Mouse (Mus musculus) small intestine, adult 2 months (tissue): Measurements from ENCODE around the gene Patz1. TPM values are rescaled to one million over a fixed set of nuclear protein-coding genes. Genes with fewer than 3 reads are reported as not detected.

Experiments
- H3K27ac ChIP-seq: fragments of 200-500 bp; 2 replicates; pipeline ENCODE4 v1.5.1; 2012; ENCODE audit warnings: low read depth, low read length, control low read depth, inconsistent platforms; ENCODE audit not compliant: insufficient read depth
- H3K27me3 ChIP-seq: fragments of 200-500 bp; 2 replicates; pipeline ENCODE4 v1.6.1; 2012; ENCODE audit warnings: mild to moderate bottlenecking, moderate library complexity, low read length, inconsistent platforms; ENCODE audit not compliant: control insufficient read depth, insufficient read depth
- H3K36me3 ChIP-seq: fragments of 200-500 bp; 2 replicates; pipeline ENCODE4 v1.6.1; 2012; ENCODE audit warnings: mild to moderate bottlenecking, low read length, control low read depth, inconsistent platforms; ENCODE audit not compliant: control insufficient read depth, insufficient read depth
- H3K4me1 ChIP-seq: fragments of 200-500 bp; 2 replicates; pipeline ENCODE4 v1.6.1; 2012; ENCODE audit warnings: low read length, inconsistent platforms, mixed read lengths; ENCODE audit not compliant: control insufficient read depth, insufficient read depth, insufficient read length
- H3K4me3 ChIP-seq: fragments of 200-500 bp; 2 replicates; pipeline ENCODE4 v1.5.1; 2012; ENCODE audit warnings: low read depth, mild to moderate bottlenecking, control low read depth, inconsistent platforms, low read length, moderate library complexity
- CTCF ChIP-seq: fragments of 200-500 bp; IDR thresholded peaks from 2 replicates; pipeline ENCODE4 v1.5.1; 2012; ENCODE audit warnings: low read depth, mild to moderate bottlenecking, control low read depth, inconsistent platforms, low read length, moderate library complexity, mixed read lengths; ENCODE audit not compliant: insufficient replicate concordance, insufficient read length; ENCODE audit errors: extremely low read depth
- POLR2A ChIP-seq: fragments of 200-500 bp; IDR thresholded peaks from 2 replicates; pipeline ENCODE4 v1.6.1; 2012; ENCODE audit warnings: low read depth, mild to moderate bottlenecking, control low read depth, inconsistent platforms, low read length, moderate library complexity
- WGBS: fragments of 180-500 bp; shearing (Covaris S2); methylation state at CpG from one replicate; pipeline ENCODE4 v1.1.7; 2018; 5-methylcytosine and 5-hydroxymethylcytosine counted together
- polyA plus RNA-seq: library from polyadenylated mRNA; depleted of rRNA; stranded (reverse); fragments of >200 nt; gene quantifications from 2 replicates; pipeline ENCODE4 v1.2.3, GENCODE M21; 2012

The Patz1 gene
- polyA plus RNA-seq, 1 experiment, result 15.1 TPM

- WGBS, result 16% methylated on average over 8 of the region's 8 CpGs
- Histone ChIP-seq H3K4me3 (peak overlapping the region; percentile 91), H3K27ac (no peak overlapping the region), H3K27me3 (no peaks in the 10 kb centered on the region), H3K36me3 (peaks cover 6% of the 10 kb centered on the region; the same call in 1 of the 2 replicates), H3K4me1 (peaks cover 11% of the 10 kb centered on the region)
- TF ChIP-seq POLR2A (no peak), CTCF (no peak)
Observed at GRCm38 (mm10) chr11:3292711-3293249, 4.1 kb downstream of the Patz1 start.

- H3K36me3 ChIP-seq, result peaks cover 9% of the 10 kb centered on the region; the same call in 1 of the 2 replicates
- H3K4me3 ChIP-seq, result no peak overlapping the region
- no peak overlapping the region for H3K27ac ChIP-seq
- peaks cover 11% of the 10 kb centered on the region for H3K4me1 ChIP-seq
- 75% methylated on average over 4 of the region's 4 CpGs for WGBS
- TF ChIP-seq POLR2A (no peak), CTCF (no peak)
- no peaks in the 10 kb centered on the region for H3K27me3 ChIP-seq
Observed at GRCm38 (mm10) chr11:3293361-3293760, 4.7 kb downstream of the Patz1 start.

GRCm38 (mm10) chr11:3294641-3295040 lies 6.0 kb downstream of the Patz1 start:
- WGBS, result 100% methylated on average over 2 of the region's 2 CpGs
- Histone ChIP-seq H3K27ac (no peak overlapping the region), H3K4me1 (peaks cover 11% of the 10 kb centered on the region), H3K27me3 (no peaks in the 10 kb centered on the region), H3K36me3 (peaks cover 21% of the 10 kb centered on the region), H3K4me3 (no peak overlapping the region)
- TF ChIP-seq CTCF (no peak), POLR2A (no peak)

GRCm38 (mm10) chr11:3296056-3296455 lies 7.4 kb downstream of the Patz1 start:
- 56% methylated on average over 5 of the region's 5 CpGs for WGBS
- Histone ChIP-seq H3K27ac (no peak overlapping the region), H3K27me3 (no peaks in the 10 kb centered on the region), H3K36me3 (peaks cover 25% of the 10 kb centered on the region), H3K4me3 (no peak overlapping the region), H3K4me1 (peaks cover 9% of the 10 kb centered on the region)
- TF ChIP-seq POLR2A (no peak), CTCF (no peak)

- WGBS, result 81% methylated on average over 10 of the region's 10 CpGs
- Histone ChIP-seq H3K27ac (no peak overlapping the region), H3K4me1 (no peaks in the 10 kb centered on the region), H3K36me3 (peaks cover 28% of the 10 kb centered on the region), H3K27me3 (no peaks in the 10 kb centered on the region), H3K4me3 (no peak overlapping the region)
- no peak for TF ChIP-seq CTCF
- no peak for TF ChIP-seq POLR2A
Observed at GRCm38 (mm10) chr11:3297871-3298812, 9.5 kb downstream of the Patz1 start.

- Histone ChIP-seq H3K4me3 (no peak overlapping the region), H3K4me1 (no peaks in the 10 kb centered on the region), H3K36me3 (peaks cover 28% of the 10 kb centered on the region), H3K27me3 (no peaks in the 10 kb centered on the region), H3K27ac (no peak overlapping the region)
- 92% methylated on average over 14 of the region's 14 CpGs for WGBS
- no peak for TF ChIP-seq POLR2A
- no peak for TF ChIP-seq CTCF
Observed at GRCm38 (mm10) chr11:3298813-3299185, 10.1 kb downstream of the Patz1 start.

GRCm38 (mm10) chr11:3301075-3301474 lies 12.4 kb downstream of the Patz1 start:
- Histone ChIP-seq H3K4me3 (no peak overlapping the region), H3K27me3 (no peaks in the 10 kb centered on the region), H3K36me3 (peaks cover 26% of the 10 kb centered on the region), H3K27ac (no peak overlapping the region), H3K4me1 (no peaks in the 10 kb centered on the region)
- WGBS, result 93% methylated on average over 5 of the region's 5 CpGs
- no peak for TF ChIP-seq POLR2A
- TF ChIP-seq CTCF, result no peak
